Comparison of ENCODE assay signal across 13 mouse cellular contexts in the genomic region with DNA sequence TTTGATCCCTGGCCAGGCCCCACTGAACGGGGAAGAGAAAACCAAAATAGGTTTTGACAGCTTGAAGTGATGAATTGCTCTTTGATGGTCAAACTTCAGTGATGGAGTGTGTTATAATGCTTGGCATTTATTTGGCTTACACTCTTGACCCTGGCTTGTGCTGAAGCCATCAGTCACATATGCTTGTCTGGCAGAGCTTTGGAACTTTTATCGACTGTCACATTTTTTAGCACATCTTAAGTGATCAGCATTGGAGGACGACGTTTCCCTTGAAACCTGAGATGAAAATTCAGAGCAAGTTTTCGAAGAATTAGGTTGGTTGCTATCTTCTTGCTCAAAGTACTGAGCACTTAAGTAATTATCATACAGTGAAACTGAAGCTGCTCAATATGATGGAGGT.
"Had no signal": no experiment of that assay in that cellular context is flagged by ENCODE, and none has a peak within 500 bp of the region (broad histone marks: within the 10 kb centered on the region; RNA-seq: fewer than 3 reads in every experiment).

No protein-coding gene starts in this region.

- H3K4me2 ChIP-seq: limb, embryonic 15.5 days; liver, embryonic 13.5 days; neural tube, embryonic 13.5 days had no signal

- DNase-seq: kidney, adult 8-10 months; kidney, postnatal 25 days; layer of hippocampus, postnatal 36 days; liver, embryonic 13.5 days; liver, postnatal 0 days; retina, postnatal 1 day; thymus, adult 18-20 months; thymus, postnatal 14 days had no signal

- H3K4me3 ChIP-seq: limb, embryonic 15.5 days; liver, embryonic 13.5 days; midbrain, embryonic 10.5 days; neural tube, embryonic 13.5 days had no signal

- H3K27me3 ChIP-seq: limb, embryonic 15.5 days; liver, embryonic 13.5 days; neural tube, embryonic 13.5 days had no signal

- H3K36me3 ChIP-seq: limb, embryonic 15.5 days; liver, embryonic 13.5 days; midbrain, embryonic 10.5 days; neural tube, embryonic 13.5 days had no signal

- ATAC-seq: liver, postnatal 0 days; midbrain, embryonic 16.5 days had no signal

- H3K4me1 ChIP-seq: limb, embryonic 15.5 days; midbrain, embryonic 10.5 days; neural tube, embryonic 13.5 days had no signal

- H3K9me3 ChIP-seq: limb, embryonic 15.5 days; liver, embryonic 13.5 days; midbrain, embryonic 10.5 days; neural tube, embryonic 13.5 days had no signal

- H3K9ac ChIP-seq: limb, embryonic 15.5 days; liver, embryonic 13.5 days; liver, postnatal 0 days; neural tube, embryonic 13.5 days had no signal

- H3K27ac ChIP-seq: limb, embryonic 15.5 days; liver, embryonic 13.5 days; midbrain, embryonic 10.5 days; neural tube, embryonic 13.5 days; stomach, postnatal 0 days had no signal
